Mouse (Mus musculus) kidney, adult 2 months (tissue): ENCODE measurements around the gene Fbxo6. TPM values are rescaled to one million over a fixed set of nuclear protein-coding genes. Genes with fewer than 3 reads are reported as not detected.

Experiments used
- DNase-seq: peaks from one replicate; pipeline ENCODE4 v3.0.0; 2021
- H3K27ac ChIP-seq: fragments of 200-500 bp; 2 replicates; pipeline ENCODE4 v1.5.1; 2012; ENCODE audit warnings: low read depth, low read length, control low read depth, inconsistent platforms; ENCODE audit not compliant: insufficient read depth
- H3K27me3 ChIP-seq: fragments of 200-500 bp; replicated peaks from 2 replicates; pipeline ENCODE4 v1.6.1; 2012; ENCODE audit warnings: mild to moderate bottlenecking, moderate library complexity, low read length, inconsistent platforms; ENCODE audit not compliant: control insufficient read depth, insufficient read depth
- H3K36me3 ChIP-seq: fragments of 200-500 bp; 2 replicates; pipeline ENCODE4 v1.6.1; 2012; ENCODE audit warnings: mild to moderate bottlenecking, moderate library complexity, low read length, inconsistent platforms; ENCODE audit not compliant: control insufficient read depth, insufficient read depth
- H3K4me1 ChIP-seq: fragments of 200-500 bp; 2 replicates; pipeline ENCODE4 v1.6.1; 2011; ENCODE audit warnings: low read length; ENCODE audit not compliant: control insufficient read depth, insufficient read depth
- H3K4me3 ChIP-seq: fragments of 200-500 bp; 2 replicates; pipeline ENCODE4 v1.5.1; 2011; ENCODE audit warnings: mild to moderate bottlenecking, low read depth, low read length, control low read depth; ENCODE audit not compliant: insufficient read depth
- CTCF ChIP-seq: fragments of 200-500 bp; conservative IDR thresholded peaks from 2 replicates; pipeline ENCODE4 v1.5.1; 2011; ENCODE audit warnings: low read depth, mild to moderate bottlenecking, control low read depth, low read length, moderate library complexity, mixed read lengths; ENCODE audit not compliant: insufficient read depth, insufficient read length
- POLR2A ChIP-seq: fragments of 200-500 bp; IDR thresholded peaks from one replicate; pipeline ENCODE4 v1.6.1; 2011; ENCODE audit warnings: low read depth, low read length, control low read depth
- WGBS: fragments of 180-500 bp; shearing (Covaris S2); methylation state at CpG from one replicate; pipeline ENCODE4 v1.1.7; 2018; 5-methylcytosine and 5-hydroxymethylcytosine counted together
- polyA plus RNA-seq: library from polyadenylated mRNA; depleted of rRNA; stranded (reverse); fragments of >200 nt; gene quantifications from 2 replicates; pipeline ENCODE4 v1.2.3, GENCODE M21; 2012

The Fbxo6 gene
- polyA plus RNA-seq, 1 experiment: 58.2 TPM

DNA sequence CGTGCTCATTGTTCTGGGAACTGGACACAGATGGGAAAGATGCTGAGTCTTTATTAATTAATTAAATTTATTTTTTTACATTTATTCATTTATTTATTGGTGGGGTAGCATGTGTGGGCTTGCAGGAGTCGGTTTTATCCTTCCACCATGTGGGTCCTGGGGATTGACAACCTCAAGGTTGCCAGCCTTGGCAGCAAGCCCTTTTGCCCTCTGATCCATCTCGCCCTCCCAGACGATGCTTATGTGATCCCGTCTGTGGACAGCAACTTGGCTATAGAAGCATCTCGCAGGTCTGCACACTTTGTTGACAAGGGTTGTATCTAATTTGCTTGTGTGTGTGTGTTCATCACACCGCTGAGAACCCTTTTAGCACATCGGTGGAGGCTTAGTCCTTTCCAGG is 14.4 kb downstream of the Fbxo6 start:
- 73% methylated on average over 8 of the region's 8 CpGs for WGBS
- Histone ChIP-seq H3K27me3 (no peaks in the 10 kb centered on the region), H3K4me1 (no peaks in the 10 kb centered on the region; the same call in 1 of the 2 replicates), H3K36me3 (no peaks in the 10 kb centered on the region), H3K27ac (no peak overlapping the region), H3K4me3 (no peak overlapping the region)
- TF ChIP-seq POLR2A: no peak
- no peak for TF ChIP-seq CTCF
- no peak for DNase-seq

DNA sequence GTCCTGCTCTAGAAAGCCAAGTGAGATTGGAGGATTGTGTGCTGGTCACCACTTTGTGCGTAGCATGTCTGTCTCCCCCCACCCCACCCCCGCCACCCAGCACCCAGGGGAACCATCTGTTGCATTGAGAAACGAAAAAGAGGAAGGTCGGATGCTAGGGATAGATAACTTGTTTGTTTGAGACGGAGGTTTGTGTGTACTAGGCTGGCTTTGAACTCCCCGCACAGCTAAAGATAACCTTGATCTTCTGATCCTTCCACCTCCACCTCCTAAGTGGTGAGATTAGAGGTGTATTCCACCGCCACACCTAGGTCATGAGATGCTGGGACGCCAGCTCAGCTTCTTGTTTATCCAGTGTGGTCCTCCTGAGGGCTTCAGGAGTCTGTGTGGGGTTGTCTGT is 17.0 kb downstream of the Fbxo6 start:
- TF ChIP-seq POLR2A (no peak), CTCF (no peak)
- Histone ChIP-seq H3K27me3 (no peaks in the 10 kb centered on the region), H3K36me3 (no peaks in the 10 kb centered on the region), H3K4me1 (no peaks in the 10 kb centered on the region), H3K4me3 (no peak overlapping the region), H3K27ac (no peak overlapping the region)
- DNase-seq: no peak
- 90% methylated on average over 8 of the region's 8 CpGs for WGBS

DNA sequence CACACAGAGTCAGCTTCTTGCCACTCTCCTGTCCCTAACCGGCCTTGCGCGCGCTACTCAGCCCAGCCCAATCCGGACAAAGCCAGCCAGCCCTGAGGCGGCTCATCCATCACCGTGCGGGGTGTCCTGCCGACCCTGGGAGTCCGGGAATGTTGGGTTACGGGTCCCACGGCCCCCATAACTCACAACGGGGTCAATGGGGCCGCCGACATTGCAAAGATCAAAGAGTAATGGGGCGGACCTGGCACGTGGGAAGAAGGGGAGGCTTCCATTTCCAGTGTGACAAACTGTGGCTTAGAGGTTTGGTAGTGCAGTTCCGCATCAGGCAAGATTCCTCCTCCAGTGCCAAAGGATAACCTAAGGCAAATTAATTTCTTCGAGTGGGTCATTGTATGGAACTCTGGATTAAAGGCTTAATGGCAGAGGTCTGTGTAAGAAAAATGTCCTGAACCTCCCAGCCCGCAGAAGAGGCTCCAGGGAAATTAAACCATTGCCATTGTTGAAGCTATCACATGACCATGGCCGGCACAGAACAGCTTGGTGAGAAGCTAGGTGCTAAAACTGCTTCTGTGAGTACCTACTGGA is 20.4 kb downstream of the Fbxo6 start:
- H3K4me3 ChIP-seq: no peak overlapping the region
- H3K36me3 ChIP-seq: no peaks in the 10 kb centered on the region
- H3K27me3 ChIP-seq: no peaks in the 10 kb centered on the region
- H3K27ac ChIP-seq: no peak overlapping the region
- DNase-seq: peak; percentile 20
- no peak for TF ChIP-seq POLR2A
- no peak for TF ChIP-seq CTCF
- no peaks in the 10 kb centered on the region for H3K4me1 ChIP-seq
- WGBS: 3% methylated on average over 21 of the region's 21 CpGs

DNA sequence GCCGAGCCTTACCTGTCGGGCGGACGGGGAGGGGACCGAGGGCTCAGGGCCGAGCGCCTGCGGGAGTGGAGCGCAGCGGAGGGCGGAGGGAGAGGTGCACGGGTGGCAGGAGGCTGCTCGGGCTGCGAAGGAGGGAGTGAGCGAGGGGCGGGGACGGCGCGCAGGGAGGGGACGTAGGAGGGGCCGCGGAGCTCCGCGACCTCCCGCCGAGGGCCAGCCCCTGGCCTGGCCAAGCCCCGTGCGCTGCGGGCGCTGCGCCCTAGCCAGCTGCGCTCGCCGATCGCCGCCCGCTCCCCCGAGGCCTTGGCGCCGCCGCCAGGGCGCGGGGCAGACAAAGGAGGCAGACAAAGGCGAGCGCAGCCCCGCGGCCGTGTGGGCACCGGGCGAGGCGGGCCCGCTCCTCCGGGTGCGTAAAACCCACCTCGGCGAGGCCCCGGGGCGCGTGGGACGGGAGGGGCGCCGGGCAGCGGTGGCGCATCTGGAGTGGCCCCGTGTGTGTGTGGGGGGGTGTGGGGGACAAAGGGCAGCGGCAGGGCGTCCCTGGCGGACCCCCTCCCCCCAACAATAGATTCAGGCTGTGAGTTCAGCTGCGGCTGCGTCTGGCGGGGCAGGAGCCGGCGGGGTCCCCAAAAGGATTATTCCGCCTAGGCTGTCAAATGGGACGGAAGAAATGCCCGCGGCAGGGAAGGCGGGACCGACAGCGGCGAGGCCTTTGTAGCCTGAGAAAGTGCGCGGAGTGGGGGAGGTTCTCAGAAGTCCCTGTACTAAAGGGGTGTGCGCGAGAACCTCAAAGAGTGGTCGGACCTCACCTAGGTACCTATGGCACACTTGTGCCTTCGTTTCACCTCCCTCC is 21.2 kb downstream of the Fbxo6 start, which contains the start of gene Draxin:
Gene Draxin, minus strand, starts transcription at position 138 of the 853 bp plus-strand sequence.
- Histone ChIP-seq H3K27me3 (no peaks in the 10 kb centered on the region), H3K4me3 (peak within 1 kb of the TSS; percentile 34; the same call in 1 of the 2 replicates), H3K27ac (no peak within 1 kb of the TSS), H3K4me1 (no peaks in the 10 kb centered on the region), H3K36me3 (no peaks in the 10 kb centered on the region)
- TF ChIP-seq POLR2A (no peak), CTCF (no peak)
- peak; percentile 61 for DNase-seq
- 2% methylated on average over 83 of the region's 87 CpGs for WGBS

DNA sequence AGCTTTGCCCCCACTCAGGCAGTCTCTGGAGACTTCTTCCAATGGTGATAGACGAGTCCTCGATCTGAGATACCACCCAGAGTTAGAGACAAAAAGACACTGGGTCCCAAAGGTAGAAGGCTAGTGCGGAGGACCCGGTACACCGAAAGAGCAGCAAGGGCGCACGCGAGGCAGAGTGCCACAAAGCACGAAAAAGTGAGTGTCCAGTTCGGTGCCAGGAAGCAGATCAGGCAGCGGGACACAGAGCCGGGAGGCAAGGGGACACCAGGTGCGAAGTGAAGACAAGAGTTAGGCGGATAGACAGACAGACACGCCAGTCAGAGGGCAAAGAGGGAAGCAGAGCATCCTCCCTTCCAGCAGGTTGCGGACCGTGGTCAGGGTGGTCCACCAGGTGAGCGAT is 21.8 kb downstream of the Fbxo6 start, which contains the start of gene Mad2l2:
Gene Mad2l2, plus strand, starts transcription at position 252 of the 400 bp plus-strand sequence.
- 4% methylated on average over 18 of the region's 18 CpGs for WGBS
- H3K27me3 ChIP-seq: no peaks in the 10 kb centered on the region

DNA sequence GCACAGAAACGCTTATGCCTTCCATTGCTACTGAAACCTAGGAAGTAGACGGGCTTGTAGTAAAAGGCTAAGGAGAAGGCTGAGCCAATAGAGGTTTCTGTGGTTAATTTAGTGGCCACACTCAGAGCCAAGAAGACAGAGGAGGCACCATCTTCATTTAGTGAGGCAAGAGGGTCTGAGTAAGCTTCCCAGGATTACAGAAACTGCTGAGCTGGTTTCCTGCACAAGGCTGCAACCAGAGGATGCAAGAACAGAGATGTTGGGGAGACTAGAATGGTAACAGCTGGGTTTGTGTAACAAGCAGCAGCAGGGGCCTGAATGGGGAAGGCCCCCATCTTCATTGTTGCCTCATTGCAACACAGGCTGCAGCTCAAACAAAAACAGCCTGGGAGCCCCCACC is 23.3 kb downstream of the Fbxo6 start:
- TF ChIP-seq CTCF: no peak
- no peak for TF ChIP-seq POLR2A
- no peaks in the 10 kb centered on the region for H3K36me3 ChIP-seq
- H3K27me3 ChIP-seq: no peaks in the 10 kb centered on the region
- no peak overlapping the region for H3K4me3 ChIP-seq
- no peaks in the 10 kb centered on the region for H3K4me1 ChIP-seq
- no peak overlapping the region for H3K27ac ChIP-seq
- WGBS: 69% methylated on average over 2 of the region's 2 CpGs
- DNase-seq: no peak

More for the DNA sequence above, 21.8 kb downstream of the Fbxo6 start, which contains the start of gene Mad2l2:
- no peak for DNase-seq
- H3K36me3 ChIP-seq: no peaks in the 10 kb centered on the region
- peak within 1 kb of the TSS; percentile 34; the same call in 1 of the 2 replicates for H3K4me3 ChIP-seq
- TF ChIP-seq CTCF: no peak
- TF ChIP-seq POLR2A: no peak
- H3K27ac ChIP-seq: no peak within 1 kb of the TSS
- H3K4me1 ChIP-seq: no peaks in the 10 kb centered on the region

DNA sequence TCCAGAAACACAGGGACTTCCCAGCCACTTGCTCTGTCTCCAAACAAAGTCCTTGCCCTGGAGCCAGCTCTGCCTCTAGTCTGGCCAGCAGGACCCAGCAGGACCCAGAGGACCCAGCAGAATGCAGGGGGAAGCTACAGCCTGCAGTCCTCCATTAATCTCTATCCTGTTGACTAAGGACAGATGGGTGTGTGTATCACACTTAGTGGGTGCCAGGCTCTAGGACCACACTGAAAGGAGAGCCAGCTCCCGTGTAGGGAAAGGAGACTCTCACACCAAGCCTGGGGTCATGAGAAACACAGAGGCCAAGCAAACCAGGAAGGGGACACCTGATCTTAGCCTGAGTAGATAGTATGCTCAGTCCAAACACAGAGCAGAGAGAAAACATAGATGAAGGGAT is 23.7 kb downstream of the Fbxo6 start:
- TF ChIP-seq POLR2A (no peak), CTCF (no peak)
- Histone ChIP-seq H3K4me1 (no peaks in the 10 kb centered on the region), H3K27ac (no peak overlapping the region), H3K36me3 (no peaks in the 10 kb centered on the region), H3K27me3 (no peaks in the 10 kb centered on the region), H3K4me3 (no peak overlapping the region)
- no peak for DNase-seq
- WGBS: 57% methylated on average over 1 of the region's 1 CpGs
